Mouse (Mus musculus): Measurements from ENCODE around the gene C4bp. TPM values are rescaled to one million over a fixed set of nuclear protein-coding genes. Genes with fewer than 3 reads are reported as not detected.

Gene C4bp
- polyA plus RNA-seq (2012; rRNA removed) = 1.3 TPM in 1 of 2 replicates, not detected in the other

GRCm38 (mm10) chr1:130661454-130661853 lies at the start of gene C4bp:
Gene C4bp, minus strand, starts transcription at chr1:130661632.
- no peaks in the 10 kb centered on the region for H3K4me1 ChIP-seq (ENCODE audit: control insufficient read depth, insufficient read depth, low read length)
- no peak within 1 kb of the TSS for H3K27ac ChIP-seq (ENCODE audit: control insufficient read depth, insufficient read depth, low read depth, low read length)
- no peaks in the 10 kb centered on the region for H3K27me3 ChIP-seq (ENCODE audit: control insufficient read depth, insufficient read depth, low read length)
- H3K4me3 ChIP-seq (ENCODE audit: control insufficient read depth, low read depth, low read length) = no peak within 1 kb of the TSS
- TF ChIP-seq POLR2A (IDR thresholded peaks at IDR 0.05; ENCODE audit: control insufficient read depth, low read depth, low read length) (no peak), CTCF (IDR thresholded peaks at IDR 0.05; ENCODE audit: control insufficient read depth, insufficient read depth, insufficient replicate concordance, low read depth, low read length) (no peak)
- no peaks in the 10 kb centered on the region for H3K36me3 ChIP-seq (ENCODE audit: control insufficient read depth, insufficient read depth, low read length)

DNA sequence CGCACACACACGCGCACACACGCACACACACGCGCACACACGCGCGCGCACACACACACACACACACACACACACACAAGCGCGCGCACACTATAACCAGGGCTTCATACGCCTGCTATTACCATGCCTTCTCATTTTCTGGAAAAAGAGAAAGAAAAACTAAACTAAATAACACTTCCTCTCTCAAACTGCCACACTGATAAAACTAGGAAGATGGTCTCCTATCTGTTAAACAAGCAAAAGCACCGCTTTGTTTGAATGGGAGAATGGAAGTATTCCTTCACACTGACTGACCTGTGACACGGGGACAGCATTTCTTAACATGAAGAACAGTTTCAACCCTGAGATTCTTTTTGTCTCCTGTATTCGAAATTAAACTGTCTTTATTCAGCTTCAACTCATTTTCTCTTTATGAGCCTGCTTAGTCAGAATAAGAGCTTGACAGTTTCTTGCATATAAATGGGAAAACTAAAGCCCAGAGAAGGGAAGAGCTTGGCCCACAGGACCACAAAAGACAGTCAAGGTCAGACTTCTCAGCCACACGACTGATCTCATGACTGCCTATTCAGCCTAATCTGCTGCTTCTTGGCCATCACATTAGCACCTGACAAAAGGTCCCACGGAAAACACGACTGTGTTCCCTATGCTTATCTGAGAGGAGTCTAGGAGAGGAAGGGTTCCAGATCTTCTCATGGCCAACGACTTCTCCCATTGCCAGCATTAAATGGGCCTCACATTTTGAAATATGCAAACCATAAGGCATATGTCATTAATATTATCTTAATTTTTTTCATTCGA lies 49.0 kb upstream of the C4bp start:
- Histone ChIP-seq H3K4me3 (ENCODE audit: control insufficient read depth, low read depth, low read length) (no peak overlapping the region), H3K27ac (ENCODE audit: control insufficient read depth, insufficient read depth, low read depth, low read length) (no peak overlapping the region), H3K4me1 (ENCODE audit: control insufficient read depth, insufficient read depth, low read length) (no peaks in the 10 kb centered on the region; the same call in 1 of the 2 replicates), H3K27me3 (ENCODE audit: control insufficient read depth, insufficient read depth, low read length) (no peaks in the 10 kb centered on the region), H3K36me3 (ENCODE audit: control insufficient read depth, insufficient read depth, low read length) (peaks cover 4% of the 10 kb centered on the region)
- TF ChIP-seq POLR2A (IDR thresholded peaks at IDR 0.05; ENCODE audit: control insufficient read depth, low read depth, low read length) = no peak
- TF ChIP-seq CTCF (IDR thresholded peaks at IDR 0.05; ENCODE audit: control insufficient read depth, insufficient read depth, insufficient replicate concordance, low read depth, low read length) = no peak

DNA sequence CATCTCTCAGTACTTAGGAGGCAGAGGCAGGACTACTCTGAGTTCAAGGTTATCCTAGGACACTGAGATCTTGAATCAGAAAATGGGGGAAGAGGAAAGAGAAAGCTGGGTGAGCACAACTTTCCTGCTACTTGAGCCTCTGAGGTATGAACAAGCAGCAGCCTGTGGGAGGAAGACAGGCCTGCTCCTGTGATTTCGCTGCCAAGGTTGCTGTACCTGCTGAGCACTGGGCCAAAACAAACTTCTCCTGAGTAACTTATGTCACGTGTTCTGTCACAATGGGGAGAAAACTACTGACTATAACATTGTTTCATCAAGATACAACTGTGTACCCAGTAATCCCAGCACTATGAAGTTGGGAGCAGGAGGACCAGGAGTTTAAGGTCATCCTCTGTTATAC lies 42.2 kb upstream of the C4bp start:
- TF ChIP-seq CTCF (IDR thresholded peaks at IDR 0.05; ENCODE audit: control insufficient read depth, insufficient read depth, insufficient replicate concordance, low read depth, low read length) (no peak), POLR2A (IDR thresholded peaks at IDR 0.05; ENCODE audit: control insufficient read depth, low read depth, low read length) (no peak)
- Histone ChIP-seq H3K27me3 (ENCODE audit: control insufficient read depth, insufficient read depth, low read length) (no peaks in the 10 kb centered on the region), H3K4me1 (ENCODE audit: control insufficient read depth, insufficient read depth, low read length) (no peaks in the 10 kb centered on the region), H3K36me3 (ENCODE audit: control insufficient read depth, insufficient read depth, low read length) (peaks cover 6% of the 10 kb centered on the region), H3K4me3 (ENCODE audit: control insufficient read depth, low read depth, low read length) (no peak overlapping the region), H3K27ac (ENCODE audit: control insufficient read depth, insufficient read depth, low read depth, low read length) (no peak overlapping the region; the same call in 1 of the 2 replicates)

DNA sequence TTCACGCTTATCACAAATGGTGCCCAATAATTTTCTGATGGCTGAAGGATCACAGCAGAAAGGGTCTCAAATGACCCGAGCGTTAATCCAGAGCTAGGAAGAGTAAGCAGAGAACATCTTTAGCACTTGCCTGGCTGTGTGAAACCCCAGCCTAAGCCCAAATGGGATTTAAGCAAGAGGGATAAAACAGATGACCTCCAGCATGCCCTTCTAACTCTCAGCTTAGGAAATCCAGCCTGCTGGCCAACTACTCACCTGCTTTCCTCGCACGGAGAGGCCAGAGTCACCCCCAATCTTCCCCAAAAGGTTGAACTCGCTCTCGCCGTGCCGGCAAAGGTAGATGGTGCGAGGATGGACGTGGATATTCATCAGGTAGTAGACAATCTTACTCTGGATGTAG lies 40.5 kb upstream of the C4bp start:
- H3K27me3 ChIP-seq (ENCODE audit: control insufficient read depth, insufficient read depth, low read length) = no peaks in the 10 kb centered on the region
- no peaks in the 10 kb centered on the region for H3K4me1 ChIP-seq (ENCODE audit: control insufficient read depth, insufficient read depth, low read length)
- H3K4me3 ChIP-seq (ENCODE audit: control insufficient read depth, low read depth, low read length) = no peak overlapping the region
- H3K27ac ChIP-seq (ENCODE audit: control insufficient read depth, insufficient read depth, low read depth, low read length) = no peak overlapping the region
- H3K36me3 ChIP-seq (ENCODE audit: control insufficient read depth, insufficient read depth, low read length) = peaks cover 6% of the 10 kb centered on the region
- TF ChIP-seq POLR2A (IDR thresholded peaks at IDR 0.05; ENCODE audit: control insufficient read depth, low read depth, low read length) (no peak), CTCF (IDR thresholded peaks at IDR 0.05; ENCODE audit: control insufficient read depth, insufficient read depth, insufficient replicate concordance, low read depth, low read length) (no peak)

- TF ChIP-seq POLR2A (IDR thresholded peaks at IDR 0.05; ENCODE audit: control insufficient read depth, low read depth, low read length) = no peak
- TF ChIP-seq CTCF (IDR thresholded peaks at IDR 0.05; ENCODE audit: control insufficient read depth, insufficient read depth, insufficient replicate concordance, low read depth, low read length) = no peak
- Histone ChIP-seq H3K36me3 (ENCODE audit: control insufficient read depth, insufficient read depth, low read length) (peaks cover 9% of the 10 kb centered on the region), H3K4me3 (ENCODE audit: control insufficient read depth, low read depth, low read length) (no peak overlapping the region), H3K27ac (ENCODE audit: control insufficient read depth, insufficient read depth, low read depth, low read length) (no peak overlapping the region), H3K4me1 (ENCODE audit: control insufficient read depth, insufficient read depth, low read length) (no peaks in the 10 kb centered on the region), H3K27me3 (ENCODE audit: control insufficient read depth, insufficient read depth, low read length) (no peaks in the 10 kb centered on the region)
These were observed 38.7 kb upstream of the C4bp start for GRCm38 (mm10) chr1:130699937-130700633.

GRCm38 (mm10) chr1:130698601-130699000 lies 37.2 kb upstream of the C4bp start:
- Histone ChIP-seq H3K4me3 (ENCODE audit: control insufficient read depth, low read depth, low read length) (no peak overlapping the region), H3K4me1 (ENCODE audit: control insufficient read depth, insufficient read depth, low read length) (no peaks in the 10 kb centered on the region), H3K27ac (ENCODE audit: control insufficient read depth, insufficient read depth, low read depth, low read length) (no peak overlapping the region), H3K36me3 (ENCODE audit: control insufficient read depth, insufficient read depth, low read length) (peaks cover 10% of the 10 kb centered on the region), H3K27me3 (ENCODE audit: control insufficient read depth, insufficient read depth, low read length) (no peaks in the 10 kb centered on the region)
- TF ChIP-seq POLR2A (IDR thresholded peaks at IDR 0.05; ENCODE audit: control insufficient read depth, low read depth, low read length) = no peak
- TF ChIP-seq CTCF (IDR thresholded peaks at IDR 0.05; ENCODE audit: control insufficient read depth, insufficient read depth, insufficient replicate concordance, low read depth, low read length) = no peak

- Histone ChIP-seq H3K27ac (ENCODE audit: control insufficient read depth, insufficient read depth, low read depth, low read length) (no peak overlapping the region), H3K4me1 (ENCODE audit: control insufficient read depth, insufficient read depth, low read length) (no peaks in the 10 kb centered on the region), H3K36me3 (ENCODE audit: control insufficient read depth, insufficient read depth, low read length) (no peaks in the 10 kb centered on the region), H3K27me3 (ENCODE audit: control insufficient read depth, insufficient read depth, low read length) (no peaks in the 10 kb centered on the region), H3K4me3 (ENCODE audit: control insufficient read depth, low read depth, low read length) (no peak overlapping the region)
- TF ChIP-seq POLR2A (IDR thresholded peaks at IDR 0.05; ENCODE audit: control insufficient read depth, low read depth, low read length) = no peak
- no peak for TF ChIP-seq CTCF (IDR thresholded peaks at IDR 0.05; ENCODE audit: control insufficient read depth, insufficient read depth, insufficient replicate concordance, low read depth, low read length)
These were observed 22.5 kb upstream of the C4bp start for GRCm38 (mm10) chr1:130683905-130684304.
